Mouse (Mus musculus) cortical plate, adult 2 months (tissue): ENCODE measurements around the gene Shd.

ENCODE experiments used
- CTCF ChIP-seq: fragments of 200-500 bp; IDR thresholded peaks from 2 replicates; pipeline ENCODE4 v1.5.1; 2011; ENCODE audit warnings: mild to moderate bottlenecking, control low read depth, low read length; ENCODE audit not compliant: insufficient read depth; ENCODE audit errors: extremely low read depth
- POLR2A ChIP-seq: fragments of 200-500 bp; IDR thresholded peaks from 2 replicates; pipeline ENCODE4 v1.6.1; 2011; ENCODE audit warnings: mild to moderate bottlenecking, low read length, control low read depth; ENCODE audit not compliant: insufficient read depth; ENCODE audit errors: extremely low read depth

- TF ChIP-seq POLR2A (peak; percentile 69; the same call in 1 of the 2 replicates), CTCF (no peak)
Measured at GRCm38 (mm10) chr17:55958918-55959728, 11.1 kb upstream of the Shd start, which contains the start of gene Yju2.
